Comparison of ENCODE assay signal across 9 mouse cellular contexts in genomic region chr11:21368466-21368865, GRCm38 (mm10). TPM values are rescaled to one million over a fixed set of nuclear protein-coding genes. Genes with fewer than 3 reads are reported as not detected.
DNase-seq lines count a peak whose midpoint lies in the region; ATAC-seq and TF ChIP-seq lines count a peak whose summit lies in the region.
"Had no signal": no experiment of that assay in that cellular context is flagged by ENCODE, and none has a peak within 500 bp of the region (broad histone marks: within the 10 kb centered on the region; RNA-seq: fewer than 3 reads in every experiment).

No protein-coding gene starts in this region.

- H3K36me3 ChIP-seq in liver, adult 2 months (ENCODE audit: control insufficient read depth, insufficient read depth, low read length) = peaks cover 7% of the 10 kb centered on the region; the same call in 1 of the 2 replicates
- no peaks in the 10 kb centered on the region for H3K36me3 ChIP-seq in forebrain, embryonic 15.5 days
- peaks cover 4% of the 10 kb centered on the region; the same call in 1 of the 2 replicates for H3K36me3 ChIP-seq in limb, embryonic 12.5 days
- H3K36me3 ChIP-seq in thymus, adult 2 months (ENCODE audit: control insufficient read depth, insufficient read depth, low read length) = no peaks in the 10 kb centered on the region

- H3K27me3 ChIP-seq in liver, adult 2 months (ENCODE audit: control insufficient read depth, insufficient read depth, low read length) = no peaks in the 10 kb centered on the region
- H3K27me3 ChIP-seq in forebrain, embryonic 15.5 days = no peaks in the 10 kb centered on the region
- H3K27me3 ChIP-seq in limb, embryonic 12.5 days = no peaks in the 10 kb centered on the region
- H3K27me3 ChIP-seq in thymus, adult 2 months (ENCODE audit: control insufficient read depth, insufficient read depth, low read length) = no peaks in the 10 kb centered on the region

- H3K4me2 ChIP-seq in forebrain, embryonic 15.5 days (replicated peaks) = 0 out of 2 replicates have a peak overlapping the region, but pooled peaks have one; percentile 65
- peak overlapping the region; percentile 70 for H3K4me2 ChIP-seq in limb, embryonic 12.5 days

- no peak for TF ChIP-seq CTCF in liver, adult 2 months (IDR thresholded peaks at IDR 0.05; ENCODE audit: low read depth, low read length)
- no peak for TF ChIP-seq CTCF in thymus, adult 2 months (IDR thresholded peaks at IDR 0.05; ENCODE audit: borderline replicate concordance, control insufficient read depth, extremely low read depth, insufficient read depth, low read length, poor library complexity)

- peak overlapping the region; percentile 38 for H3K27ac ChIP-seq in liver, adult 2 months (replicated peaks; ENCODE audit: insufficient read depth, low read depth, low read length)
- H3K27ac ChIP-seq in forebrain, embryonic 15.5 days (replicated peaks) = no peak overlapping the region
- no peak overlapping the region for H3K27ac ChIP-seq in limb, embryonic 12.5 days
- H3K27ac ChIP-seq in thymus, adult 2 months (ENCODE audit: control insufficient read depth, insufficient read depth, low read length) = no peak overlapping the region

- no peak for TF ChIP-seq POLR2A in liver, adult 2 months (IDR thresholded peaks at IDR 0.05; ENCODE audit: extremely low read depth, insufficient read depth, low read length)
- no peak for TF ChIP-seq POLR2A in thymus, adult 2 months (IDR thresholded peaks at IDR 0.05; ENCODE audit: control insufficient read depth, extremely low read depth, insufficient read depth, low read length, poor library complexity)

- peak overlapping the region; percentile 24 for H3K9ac ChIP-seq in liver, adult 2 months (ENCODE audit: low read depth, low read length)
- H3K9ac ChIP-seq in forebrain, embryonic 15.5 days (replicated peaks) = no peak overlapping the region
- peak overlapping the region; percentile 38; the same call in 1 of the 2 replicates for H3K9ac ChIP-seq in limb, embryonic 12.5 days (replicated peaks)

- H3K4me3 ChIP-seq in liver, adult 2 months (ENCODE audit: insufficient read depth, low read depth, low read length) = peak overlapping the region; percentile 75
- H3K4me3 ChIP-seq in forebrain, embryonic 15.5 days = no peak overlapping the region
- H3K4me3 ChIP-seq in limb, embryonic 12.5 days (replicated peaks) = peak overlapping the region; percentile 71
- no peak overlapping the region for H3K4me3 ChIP-seq in thymus, adult 2 months (ENCODE audit: control insufficient read depth, insufficient read depth, low read length)

- H3K79me2 ChIP-seq in liver, adult 2 months (ENCODE audit: control insufficient read depth, insufficient read depth, low read length) = peaks cover 12% of the 10 kb centered on the region; the same call in 1 of the 2 replicates

- no peaks in the 10 kb centered on the region for H3K9me3 ChIP-seq in forebrain, embryonic 15.5 days
- H3K9me3 ChIP-seq in limb, embryonic 12.5 days = no peaks in the 10 kb centered on the region

- no peak for ATAC-seq in forebrain, embryonic 15.5 days (replicated peaks)
- ATAC-seq in limb, embryonic 12.5 days (ENCODE audit: insufficient number of reproducible peaks, insufficient read depth, low FRiP score, low TSS enrichment, low read depth) = no peak
- ATAC-seq: inflammation-experienced regulatory T-cells, adult 6 months had no signal

- peaks cover 11% of the 10 kb centered on the region for H3K4me1 ChIP-seq in liver, adult 2 months (ENCODE audit: control insufficient read depth, insufficient read depth, low read length)
- peaks cover 24% of the 10 kb centered on the region for H3K4me1 ChIP-seq in forebrain, embryonic 15.5 days
- H3K4me1 ChIP-seq in limb, embryonic 12.5 days (replicated peaks) = peaks cover 22% of the 10 kb centered on the region
- H3K4me1 ChIP-seq in thymus, adult 2 months (replicated peaks; ENCODE audit: control insufficient read depth, insufficient read depth, low read length) = peaks cover 3% of the 10 kb centered on the region; the same call in 1 of the 2 replicates

- DNase-seq in liver, adult 2 months (ENCODE audit: extremely low read depth, low read depth, low spot score) = peak; percentile 66
- no peak for DNase-seq in liver
- peak; percentile 75 for DNase-seq in skeletal muscle tissue, adult 2 months (ENCODE audit: low read depth, low spot score)
- no peak for DNase-seq in thymus, adult 2 months
- DNase-seq in cerebellum, adult 11-12 months = no peak
- no peak for DNase-seq in B cell, adult 2 months

- WGBS in liver, adult 2 months = 6% methylated on average over 7 of the region's 7 CpGs
- 56% methylated on average over 7 of the region's 7 CpGs for WGBS in forebrain, embryonic 15.5 days
- WGBS in limb, embryonic 12.5 days = 44% methylated on average over 7 of the region's 7 CpGs
- WGBS in thymus, adult 2 months = 92% methylated on average over 7 of the region's 7 CpGs

RNA-seq across cellular contexts. Expression of gene Ugp2, which starts 2.5 kb away (rescaled TPM):
- total RNA-seq in liver, adult 2 months (2014; rRNA removed) = 275 and 425 TPM in 2 replicates
- 26.4 and 26.8 TPM in 2 replicates for polyA plus RNA-seq in liver, adult 2 months (2012; rRNA removed)
- polyA plus RNA-seq in forebrain, embryonic 15.5 days (2015; fragmentation: Nextera tagmentation; extraction: Ambion mirVana) = 53.6 and 56.1 TPM in 2 replicates
- polyA plus RNA-seq in limb, embryonic 12.5 days (2016; fragmentation: Nextera tagmentation; extraction: Ambion mirVana) = 89.7 and 94.6 TPM in 2 replicates
- polyA plus RNA-seq in thymus, adult 2 months (2012; rRNA removed) = 3.7 TPM in 2 replicates

Comparison
In these comparisons a context has a peak if more than half of its experiments do, and no peak if none do; other contexts are left out.
1. DNase-seq: peak in liver, adult 2 months (single experiment) and skeletal muscle tissue, adult 2 months (single experiment); none in liver (single experiment), thymus, adult 2 months (single experiment), cerebellum, adult 11-12 months (single experiment) and B cell, adult 2 months (0 of 2).
2. H3K4me3 ChIP-seq: peak in liver, adult 2 months (single experiment) and limb, embryonic 12.5 days (single experiment); none in forebrain, embryonic 15.5 days (single experiment) and thymus, adult 2 months (single experiment).